Mouse (Mus musculus) olfactory bulb, adult 2 months (tissue): ENCODE results near the gene Mecr.

ENCODE experiments used
- CTCF ChIP-seq: fragments of 200-500 bp; IDR thresholded peaks from 2 replicates; pipeline ENCODE4 v1.5.1; 2012; ENCODE audit warnings: low read depth, mild to moderate bottlenecking, low read length, moderate library complexity; ENCODE audit not compliant: insufficient read depth
- POLR2A ChIP-seq: fragments of 200-500 bp; IDR thresholded peaks from 2 replicates; pipeline ENCODE4 v1.6.1; 2012; ENCODE audit warnings: mild to moderate bottlenecking, low read depth, low read length, moderate library complexity; ENCODE audit not compliant: insufficient read depth

GRCm38 (mm10) chr4:131854950-131855349 is 11.7 kb downstream of the Mecr start:
- TF ChIP-seq CTCF (no peak), POLR2A (no peak)
